Mouse (Mus musculus) E14TG2a.4 (cell line): ENCODE data around the gene Snapc3.

Experiments
- CTCF ChIP-seq: conservative IDR thresholded peaks from 2 replicates; pipeline ENCODE4 v1.5.1; 2014; ENCODE audit warnings: low read length
- NANOG ChIP-seq: IDR thresholded peaks from 2 replicates; pipeline ENCODE4 v1.6.1; 2014; ENCODE audit warnings: borderline replicate concordance, low read length, mixed read lengths
- POU5F1 ChIP-seq: IDR thresholded peaks from 2 replicates; pipeline ENCODE4 v1.6.1; 2014; ENCODE audit warnings: low read length, borderline replicate concordance

- no peak for TF ChIP-seq CTCF
- no peak for TF ChIP-seq NANOG
- no peak for TF ChIP-seq POU5F1
These were observed 9.8 kb upstream of the Snapc3 start for GRCm38 (mm10) chr4:83407688-83408087.
